Mouse (Mus musculus): Measurements from ENCODE around the gene Triobp. TPM values are rescaled to one million over a fixed set of nuclear protein-coding genes. Genes with fewer than 3 reads are reported as not detected.
A peak's percentile ranks its signal among the peaks of the same experiment; 100 is the strongest.

Triobp gene
- polyA plus RNA-seq, 1 experiment from 2014 or later: 35.6 TPM

DNA sequence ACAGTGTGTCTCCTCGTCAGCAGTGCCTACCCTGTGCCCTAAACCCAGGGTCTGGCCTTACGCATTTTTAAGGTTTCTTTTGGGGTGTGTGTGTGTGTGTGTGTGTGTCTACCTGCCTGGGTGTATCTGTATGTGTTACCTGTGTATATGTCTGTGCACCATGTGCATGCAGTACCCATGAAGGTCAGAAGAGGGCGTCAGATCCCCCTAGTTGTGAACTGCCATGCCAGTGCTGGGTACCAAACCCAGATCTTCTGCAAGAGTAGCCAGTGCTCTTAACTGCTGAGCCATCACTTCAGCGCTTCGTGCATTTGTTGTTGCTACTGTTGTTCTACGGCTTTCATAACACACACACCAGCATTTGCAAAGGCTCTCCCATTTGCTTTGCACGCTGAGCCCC, 44.7 kb downstream of the Triobp start:
- Histone ChIP-seq H3K4me2 (no peak overlapping the region), H3K27me3 (no peaks in the 10 kb centered on the region), H3K4me3 (no peak overlapping the region), H3K36me3 (ENCODE audit: poor library complexity, severe bottlenecking) (peaks cover 87% of the 10 kb centered on the region), H3K4me1 (peaks cover 15% of the 10 kb centered on the region), H3K9me3 (replicated peaks) (no peaks in the 10 kb centered on the region), H3K27ac (no peak overlapping the region), H3K9ac (no peak overlapping the region)
- WGBS: 91% methylated on average over 7 of the region's 7 CpGs
- ATAC-seq: no peak

DNA sequence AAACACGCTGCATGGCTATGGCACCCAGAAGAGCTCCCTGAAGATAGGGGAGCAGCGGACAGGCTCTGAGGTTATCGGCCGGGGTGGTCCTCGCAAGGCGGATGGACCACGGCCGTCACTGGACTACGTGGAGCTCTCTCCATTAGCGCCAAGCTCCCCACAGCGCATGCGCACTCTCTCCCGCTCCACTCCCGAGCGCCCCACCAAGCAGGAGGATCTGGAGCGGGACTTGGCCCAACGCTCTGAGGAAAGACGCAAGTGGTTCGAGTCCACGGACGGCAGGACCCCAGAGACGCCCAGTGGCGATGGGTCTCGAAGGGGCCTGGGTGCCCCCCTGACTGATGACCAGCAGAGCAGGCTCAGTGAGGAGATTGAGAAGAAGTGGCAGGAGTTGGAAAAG, 45.4 kb downstream of the Triobp start:
- H3K27me3 ChIP-seq: no peaks in the 10 kb centered on the region
- no peak overlapping the region for H3K27ac ChIP-seq
- no peaks in the 10 kb centered on the region for H3K9me3 ChIP-seq (replicated peaks)
- no peak overlapping the region for H3K4me3 ChIP-seq
- ATAC-seq: no peak
- peaks cover 8% of the 10 kb centered on the region for H3K4me1 ChIP-seq
- peaks cover 93% of the 10 kb centered on the region for H3K36me3 ChIP-seq (ENCODE audit: poor library complexity, severe bottlenecking)
- H3K9ac ChIP-seq: no peak overlapping the region
- H3K4me2 ChIP-seq: no peak overlapping the region
- 97% methylated on average over 24 of the region's 24 CpGs for WGBS

DNA sequence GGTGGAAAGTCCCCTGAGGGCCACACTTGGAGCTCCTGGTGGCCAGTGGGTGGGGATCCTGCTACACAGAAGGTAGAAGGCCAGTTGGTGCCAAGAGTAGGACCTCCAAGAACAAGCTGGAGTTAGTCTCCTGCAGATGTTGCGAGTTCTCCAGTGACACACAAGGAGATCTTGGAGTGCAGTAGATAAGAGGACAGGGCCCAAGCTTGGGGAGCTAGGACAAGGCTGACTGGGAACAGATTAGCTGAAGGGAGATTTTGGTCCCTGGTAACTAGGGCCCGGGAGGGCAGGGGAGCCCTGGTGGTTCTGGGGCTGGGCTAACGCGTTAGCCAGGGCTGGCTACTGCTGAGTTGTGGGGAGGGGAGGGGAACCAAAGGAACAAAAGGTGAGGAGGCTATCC, 48.4 kb downstream of the Triobp start:
- no peaks in the 10 kb centered on the region for H3K9me3 ChIP-seq (replicated peaks)
- 98% methylated on average over 4 of the region's 4 CpGs for WGBS
- H3K36me3 ChIP-seq (ENCODE audit: poor library complexity, severe bottlenecking): peaks cover 93% of the 10 kb centered on the region

DNA sequence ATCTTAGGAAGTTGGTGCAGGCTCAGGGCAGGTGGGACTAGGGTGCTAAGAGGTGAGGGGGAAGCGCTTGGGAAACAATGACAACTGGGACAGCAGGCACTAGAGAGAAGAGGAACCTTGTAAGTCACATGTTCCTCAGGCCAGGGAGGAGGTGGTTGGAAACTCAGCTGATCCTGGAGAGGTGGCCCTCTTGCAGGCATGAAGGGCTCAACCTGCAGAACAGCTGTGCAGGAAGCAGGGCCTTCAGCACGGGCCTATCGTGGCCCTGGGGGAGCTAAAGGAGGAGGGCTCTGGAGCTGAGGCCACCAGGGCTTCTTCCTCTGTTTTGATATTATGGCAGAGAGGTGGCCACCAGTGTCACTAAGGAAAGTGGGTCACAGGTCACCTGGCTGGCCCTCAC, 49.1 kb downstream of the Triobp start:
- H3K27me3 ChIP-seq: no peaks in the 10 kb centered on the region
- H3K9ac ChIP-seq: no peak overlapping the region
- no peak overlapping the region for H3K4me3 ChIP-seq
- 95% methylated on average over 3 of the region's 3 CpGs for WGBS
- H3K9me3 ChIP-seq (replicated peaks): no peaks in the 10 kb centered on the region
- no peak overlapping the region for H3K27ac ChIP-seq
- peaks cover 93% of the 10 kb centered on the region for H3K36me3 ChIP-seq (ENCODE audit: poor library complexity, severe bottlenecking)
- no peak for ATAC-seq
- H3K4me2 ChIP-seq: no peak overlapping the region
- H3K4me1 ChIP-seq: no peaks in the 10 kb centered on the region

More for the DNA sequence above, 48.4 kb downstream of the Triobp start:
- ATAC-seq: no peak
- no peak overlapping the region for H3K4me2 ChIP-seq
- no peaks in the 10 kb centered on the region for H3K27me3 ChIP-seq
- H3K4me1 ChIP-seq: no peaks in the 10 kb centered on the region
- no peak overlapping the region for H3K4me3 ChIP-seq
- no peak overlapping the region for H3K27ac ChIP-seq
- H3K9ac ChIP-seq: no peak overlapping the region

DNA sequence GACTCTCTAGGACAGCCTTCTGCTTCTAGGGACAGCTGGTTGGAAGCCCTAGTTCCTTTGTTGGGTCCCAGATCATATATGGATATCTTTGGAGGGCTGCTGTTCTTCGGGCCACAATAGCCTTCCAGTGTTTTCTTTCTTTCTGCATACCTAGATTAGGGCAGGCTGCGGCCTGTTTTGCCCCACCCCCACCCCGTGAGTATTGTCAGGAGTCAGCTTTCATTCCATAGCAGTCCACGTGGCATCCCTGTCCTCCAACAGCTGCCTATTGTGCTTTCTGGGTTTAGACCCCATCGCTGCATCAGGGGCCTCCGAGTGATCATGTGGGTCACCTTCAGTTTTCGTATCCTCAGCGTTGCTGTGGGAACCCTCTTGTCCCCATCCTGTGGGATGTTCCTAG, 50.8 kb downstream of the Triobp start:
- WGBS: 65% methylated on average over 8 of the region's 8 CpGs
- Histone ChIP-seq H3K9ac (no peak overlapping the region), H3K9me3 (replicated peaks) (no peaks in the 10 kb centered on the region), H3K27me3 (no peaks in the 10 kb centered on the region), H3K4me2 (no peak overlapping the region), H3K27ac (no peak overlapping the region), H3K4me1 (no peaks in the 10 kb centered on the region), H3K4me3 (no peak overlapping the region), H3K36me3 (ENCODE audit: poor library complexity, severe bottlenecking) (peaks cover 92% of the 10 kb centered on the region)
- ATAC-seq: no peak

DNA sequence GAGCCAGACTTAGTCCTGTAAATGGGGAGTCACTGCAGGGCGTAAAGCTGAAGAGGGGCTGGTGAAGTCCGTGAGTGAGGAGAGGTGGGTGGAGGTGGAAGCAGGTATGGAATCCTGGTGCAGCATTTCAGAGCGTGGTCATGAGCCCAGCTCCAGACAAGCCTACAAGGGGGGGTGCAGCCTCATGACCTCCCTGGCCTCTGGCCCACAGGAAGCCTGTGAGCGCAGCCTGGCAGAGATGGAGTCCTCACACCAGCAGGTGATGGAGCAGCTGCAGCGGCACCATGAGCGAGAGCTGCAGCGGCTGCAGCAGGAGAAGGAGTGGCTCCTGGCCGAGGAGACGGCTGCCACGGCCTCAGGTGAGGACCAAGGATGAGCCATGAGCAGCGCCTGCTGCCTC, 52.1 kb downstream of the Triobp start:
- H3K4me3 ChIP-seq: no peak overlapping the region
- H3K27me3 ChIP-seq: no peaks in the 10 kb centered on the region
- WGBS: 89% methylated on average over 11 of the region's 11 CpGs
- no peaks in the 10 kb centered on the region for H3K4me1 ChIP-seq
- H3K27ac ChIP-seq: no peak overlapping the region; the same call in 1 of the 2 replicates
- ATAC-seq: no peak
- no peak overlapping the region for H3K4me2 ChIP-seq
- no peak overlapping the region for H3K9ac ChIP-seq
- peaks cover 92% of the 10 kb centered on the region for H3K36me3 ChIP-seq (ENCODE audit: poor library complexity, severe bottlenecking)
- H3K9me3 ChIP-seq (replicated peaks): no peaks in the 10 kb centered on the region

DNA sequence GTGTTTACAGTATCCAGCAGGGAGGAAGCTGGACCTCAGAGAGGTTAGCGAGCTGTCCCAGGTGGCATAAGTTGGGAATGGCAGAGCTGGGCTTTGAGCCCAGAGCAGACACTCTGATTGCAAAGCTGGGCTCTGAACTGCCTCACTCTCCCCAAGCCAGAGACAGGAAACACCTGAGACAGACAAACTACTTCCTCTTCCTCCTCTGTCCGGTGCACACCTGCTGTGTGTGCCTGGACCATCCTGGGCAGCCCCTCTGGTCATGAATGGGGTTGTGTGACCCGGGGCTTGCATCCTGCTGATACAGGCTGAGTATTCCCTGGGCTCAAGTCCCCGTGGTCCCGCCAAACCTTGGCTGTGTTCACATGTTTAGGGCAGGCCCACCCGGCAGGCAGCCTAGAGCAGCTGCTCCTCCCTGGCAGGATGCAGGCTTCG, 52.9 kb downstream of the Triobp start:
- no peak for ATAC-seq
- no peaks in the 10 kb centered on the region for H3K4me1 ChIP-seq
- no peak overlapping the region for H3K27ac ChIP-seq
- no peaks in the 10 kb centered on the region for H3K9me3 ChIP-seq (replicated peaks)
- WGBS: 87% methylated on average over 7 of the region's 7 CpGs
- peaks cover 92% of the 10 kb centered on the region for H3K36me3 ChIP-seq (ENCODE audit: poor library complexity, severe bottlenecking)
- H3K9ac ChIP-seq: 0 out of 2 replicates have a peak overlapping the region, but pooled peaks have one; percentile 5
- H3K4me3 ChIP-seq: no peak overlapping the region
- H3K27me3 ChIP-seq: no peaks in the 10 kb centered on the region
- H3K4me2 ChIP-seq: no peak overlapping the region

DNA sequence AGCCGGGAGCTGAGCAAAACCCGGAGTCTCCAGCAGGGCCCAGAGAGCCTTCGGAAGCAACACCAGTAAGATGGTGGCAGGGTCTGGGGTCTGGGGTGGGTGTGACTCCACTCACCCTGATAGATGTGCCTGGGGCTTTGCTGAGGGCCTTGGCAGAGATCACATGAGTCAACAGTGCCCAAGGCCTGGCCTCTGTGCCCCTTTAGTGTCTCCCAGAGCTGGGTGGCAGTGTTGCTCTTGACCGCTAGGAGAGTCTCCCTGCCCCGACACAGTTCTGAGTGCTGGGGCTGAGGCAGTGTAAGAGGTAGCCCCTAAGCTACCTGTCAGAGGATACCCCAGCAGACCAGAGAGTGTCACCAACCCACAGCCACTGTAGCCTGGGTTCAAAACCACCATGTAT, 54.0 kb downstream of the Triobp start:
- Histone ChIP-seq H3K4me2 (no peak overlapping the region), H3K36me3 (ENCODE audit: poor library complexity, severe bottlenecking) (peaks cover 92% of the 10 kb centered on the region), H3K27ac (no peak overlapping the region), H3K4me1 (no peaks in the 10 kb centered on the region), H3K27me3 (no peaks in the 10 kb centered on the region), H3K4me3 (no peak overlapping the region), H3K9me3 (replicated peaks) (no peaks in the 10 kb centered on the region), H3K9ac (no peak overlapping the region)
- WGBS: 95% methylated on average over 5 of the region's 5 CpGs
- no peak for ATAC-seq

DNA sequence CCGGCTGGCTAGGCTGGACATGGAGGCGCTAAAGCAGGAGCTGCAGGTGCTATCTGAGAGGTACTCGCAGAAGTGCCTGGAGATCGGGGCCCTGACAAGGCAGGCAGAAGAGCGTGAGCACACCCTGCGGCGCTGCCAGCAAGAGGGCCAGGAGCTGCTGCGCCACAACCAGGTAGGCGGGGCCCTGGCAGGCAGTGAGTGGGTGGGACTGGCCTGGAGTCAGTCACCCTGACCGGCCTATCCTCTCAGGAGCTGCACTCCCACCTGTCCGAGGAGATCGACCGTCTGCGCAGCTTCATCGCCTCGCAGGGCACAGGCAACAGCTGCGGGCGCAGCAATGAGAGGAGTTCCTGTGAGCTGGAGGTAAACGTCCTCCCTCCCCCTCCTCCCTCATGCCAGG, 54.5 kb downstream of the Triobp start:
- Histone ChIP-seq H3K9ac (no peak overlapping the region), H3K4me1 (no peaks in the 10 kb centered on the region), H3K36me3 (ENCODE audit: poor library complexity, severe bottlenecking) (peaks cover 94% of the 10 kb centered on the region), H3K4me3 (no peak overlapping the region), H3K27me3 (no peaks in the 10 kb centered on the region), H3K27ac (no peak overlapping the region), H3K4me2 (no peak overlapping the region), H3K9me3 (replicated peaks) (no peaks in the 10 kb centered on the region)
- 53% methylated on average over 19 of the region's 19 CpGs for WGBS
- ATAC-seq: no peak

DNA sequence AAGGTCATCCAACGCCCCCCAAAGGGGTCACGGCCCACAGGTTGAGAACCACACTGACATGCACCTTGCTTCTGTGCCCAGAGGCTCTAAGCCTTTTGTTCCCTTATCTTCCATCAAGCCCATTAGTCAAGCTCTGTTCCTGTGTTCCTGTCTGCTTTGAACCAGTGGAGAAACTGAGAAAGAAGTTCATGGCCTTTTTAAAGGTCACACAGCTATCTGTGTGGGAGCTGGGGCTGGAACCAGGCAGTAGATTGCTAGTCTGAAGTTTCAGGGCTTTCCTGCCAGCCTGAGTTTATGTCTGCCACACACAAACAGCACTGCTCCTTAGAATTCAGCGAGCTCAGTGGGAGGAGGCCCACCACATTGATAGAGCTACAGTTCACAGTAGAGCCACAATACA, 55.6 kb downstream of the Triobp start:
- no peaks in the 10 kb centered on the region for H3K9me3 ChIP-seq (replicated peaks)
- no peak overlapping the region for H3K4me3 ChIP-seq
- no peaks in the 10 kb centered on the region for H3K4me1 ChIP-seq
- 90% methylated on average over 3 of the region's 3 CpGs for WGBS
- H3K27ac ChIP-seq: no peak overlapping the region
- H3K4me2 ChIP-seq: no peak overlapping the region
- H3K9ac ChIP-seq: no peak overlapping the region
- peaks cover 89% of the 10 kb centered on the region for H3K36me3 ChIP-seq (ENCODE audit: poor library complexity, severe bottlenecking)
- ATAC-seq: no peak
- H3K27me3 ChIP-seq: no peaks in the 10 kb centered on the region

DNA sequence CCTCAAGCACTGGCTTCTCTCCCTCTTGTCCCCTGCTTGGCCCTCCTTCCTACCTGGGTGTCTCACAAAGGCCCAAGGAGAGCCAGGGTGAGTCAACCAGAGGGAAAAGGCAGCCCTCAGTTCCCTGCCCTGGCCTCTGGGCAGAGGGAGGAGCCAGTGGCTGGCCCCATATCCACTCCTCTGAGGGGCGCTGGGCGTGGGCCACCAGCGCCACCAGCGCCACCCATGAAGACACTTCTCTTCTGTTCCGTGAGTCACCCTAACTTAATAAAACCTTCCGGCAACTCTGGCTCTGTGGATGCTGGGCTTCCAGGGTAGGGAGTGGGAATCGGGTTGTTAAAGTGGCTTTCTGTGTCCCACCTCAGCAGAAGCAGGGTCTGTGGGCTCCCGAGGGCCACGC, 58.1 kb downstream of the Triobp start:
- no peak overlapping the region for H3K4me2 ChIP-seq
- no peaks in the 10 kb centered on the region for H3K9me3 ChIP-seq (replicated peaks)
- ATAC-seq: no peak
- H3K27me3 ChIP-seq: no peaks in the 10 kb centered on the region
- H3K4me3 ChIP-seq: no peak overlapping the region
- peaks cover 67% of the 10 kb centered on the region for H3K36me3 ChIP-seq (ENCODE audit: poor library complexity, severe bottlenecking)
- no peak overlapping the region for H3K9ac ChIP-seq
- H3K27ac ChIP-seq: no peak overlapping the region
- WGBS: 82% methylated on average over 9 of the region's 9 CpGs
- H3K4me1 ChIP-seq: no peaks in the 10 kb centered on the region

DNA sequence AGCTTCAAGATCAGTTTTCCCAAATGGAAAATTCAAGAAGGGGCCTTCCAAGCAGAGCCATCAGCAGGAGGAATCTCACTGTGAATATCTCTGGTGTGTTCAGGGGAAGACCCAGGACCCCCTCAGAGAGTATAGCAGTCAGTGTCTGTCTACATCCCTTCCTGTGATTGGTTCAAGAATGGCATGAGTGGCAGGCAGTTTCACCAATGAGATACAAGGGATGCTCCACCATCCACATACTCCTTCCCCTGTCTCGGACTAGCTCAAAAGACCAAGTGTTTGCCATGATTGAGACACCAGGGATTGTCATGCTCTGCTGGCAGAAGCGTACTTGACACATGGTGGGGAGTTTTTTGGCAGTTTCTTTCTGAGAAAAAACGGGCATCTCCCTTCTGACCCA, 59.1 kb downstream of the Triobp start:
- H3K4me2 ChIP-seq: no peak overlapping the region
- no peaks in the 10 kb centered on the region for H3K9me3 ChIP-seq (replicated peaks)
- ATAC-seq: no peak
- no peak overlapping the region for H3K4me3 ChIP-seq
- H3K9ac ChIP-seq: no peak overlapping the region
- 77% methylated on average over 3 of the region's 3 CpGs for whole genome bisulfite sequencing
- peaks cover 56% of the 10 kb centered on the region for H3K36me3 ChIP-seq (ENCODE audit: poor library complexity, severe bottlenecking)
- no peak overlapping the region for H3K27ac ChIP-seq
- no peaks in the 10 kb centered on the region for H3K27me3 ChIP-seq
- peaks cover 4% of the 10 kb centered on the region for H3K4me1 ChIP-seq

DNA sequence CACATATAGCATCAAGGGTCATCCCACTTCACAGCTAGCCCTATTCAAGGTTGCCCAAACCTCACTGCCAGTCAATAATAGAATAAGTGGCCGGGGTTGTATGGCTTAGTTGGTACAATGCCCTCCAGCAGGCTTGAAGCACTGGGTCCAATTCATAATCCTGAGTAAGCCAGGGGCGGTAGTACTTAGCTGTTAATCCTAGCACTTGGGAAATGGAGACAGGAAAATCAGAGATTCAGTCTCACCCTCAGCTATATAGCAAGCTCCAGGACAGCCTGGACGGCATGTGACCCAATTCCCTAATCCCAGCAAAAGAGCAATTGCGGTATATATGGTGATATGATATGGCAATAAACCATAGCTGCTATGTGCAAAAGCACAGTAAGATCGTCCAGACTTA, 59.5 kb downstream of the Triobp start:
- no peak overlapping the region for H3K4me2 ChIP-seq
- H3K9ac ChIP-seq: no peak overlapping the region
- 88% methylated on average over 5 of the region's 5 CpGs for WGBS
- no peaks in the 10 kb centered on the region for H3K27me3 ChIP-seq
- no peak overlapping the region for H3K27ac ChIP-seq
- no peak for ATAC-seq
- H3K9me3 ChIP-seq (replicated peaks): no peaks in the 10 kb centered on the region
- peaks cover 9% of the 10 kb centered on the region for H3K4me1 ChIP-seq
- no peak overlapping the region for H3K4me3 ChIP-seq
- H3K36me3 ChIP-seq (ENCODE audit: poor library complexity, severe bottlenecking): peaks cover 52% of the 10 kb centered on the region
